Mouse (Mus musculus) midbrain, embryonic 14.5 days (tissue): ENCODE measurements at regions not wholly inside any gene's neighbourhood (a gene's known extent, or its start where the extent isn't known, plus 50 kb on each side); places are given as distances from the start of the nearest gene placed in this dataset.

Experiments used
- ATAC-seq: fragments of 200-750 bp; cut with Nextera tagmentation; 2 replicates; pipeline ENCODE4 v1.8.0; 2017; ENCODE audit warnings: moderate number of reproducible peaks, moderate library complexity; ENCODE audit not compliant: low FRiP score, low TSS enrichment
- DNase-seq: peaks from one replicate; pipeline ENCODE4 v3.0.0-alpha.2; 2015
- H3K27ac ChIP-seq: fragments of 300-500 bp; sonication (generic); replicated peaks from 2 replicates; pipeline ENCODE4 v1.5.1; 2014; ENCODE audit warnings: mild to moderate bottlenecking, low read depth, low read length, moderate library complexity
- H3K27me3 ChIP-seq: fragments of 300-500 bp; sonication (generic); 2 replicates; pipeline ENCODE4 v1.6.1; 2014; ENCODE audit warnings: low read length, control low read depth, mixed read lengths; ENCODE audit not compliant: control insufficient read depth, insufficient read depth
- H3K36me3 ChIP-seq: fragments of 300-500 bp; sonication (generic); 2 replicates; pipeline ENCODE4 v1.6.1; 2014; ENCODE audit warnings: low read length, control low read depth; ENCODE audit not compliant: control insufficient read depth, insufficient read depth
- H3K4me1 ChIP-seq: fragments of 300-500 bp; sonication (generic); 2 replicates; pipeline ENCODE4 v1.6.1; 2014; ENCODE audit warnings: mild to moderate bottlenecking, antibody characterized with exemption, low read length, control low read depth; ENCODE audit not compliant: control insufficient read depth, insufficient read depth
- H3K4me2 ChIP-seq: fragments of 300-500 bp; sonication (generic); 2 replicates; pipeline ENCODE4 v1.6.1; 2014; ENCODE audit warnings: mild to moderate bottlenecking, low read length, moderate library complexity
- H3K4me3 ChIP-seq: fragments of 300-500 bp; sonication (generic); replicated peaks from 2 replicates; pipeline ENCODE4 v1.5.1; 2014; ENCODE audit warnings: low read depth, low read length
- H3K9ac ChIP-seq: fragments of 300-500 bp; sonication (generic); replicated peaks from 2 replicates; pipeline ENCODE4 v1.6.1; 2014; ENCODE audit warnings: mild to moderate bottlenecking, low read length, moderate library complexity
- H3K9me3 ChIP-seq: fragments of 300-500 bp; sonication (generic); 2 replicates; pipeline ENCODE4 v1.6.1; 2016; ENCODE audit warnings: low read length, control low read depth, mixed read lengths; ENCODE audit not compliant: control insufficient read depth
- WGBS: fragments of 180-500 bp; shearing (Covaris S2); extraction: QIAGEN DNeasy Blood & Tissue Kit; methylation state at CpG from one replicate; pipeline ENCODE4 v1.1.7; 2014; 5-methylcytosine and 5-hydroxymethylcytosine counted together

DNA sequence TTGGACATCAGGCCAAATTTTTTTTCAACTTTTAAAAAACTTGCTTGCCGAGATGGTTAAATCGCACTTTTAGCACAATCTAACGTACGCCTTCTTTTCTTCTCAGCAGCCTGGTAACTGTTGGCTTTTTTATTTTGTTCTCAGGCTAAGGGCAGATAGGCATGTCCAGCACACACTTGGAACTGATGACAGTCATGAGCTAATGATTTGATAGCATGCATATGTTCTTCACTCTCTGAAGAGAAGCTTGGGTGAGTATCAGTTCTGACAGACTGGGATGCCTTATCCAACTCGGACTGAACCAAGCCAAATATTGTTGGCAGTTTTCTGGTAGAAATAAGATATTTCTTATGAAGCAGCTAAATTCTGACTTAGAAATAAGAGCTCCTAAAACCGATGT is 145.9 kb downstream of the Ndfip2 start:
- Histone ChIP-seq H3K4me3 (no peak overlapping the region), H3K36me3 (no peaks in the 10 kb centered on the region), H3K27me3 (no peaks in the 10 kb centered on the region), H3K27ac (no peak overlapping the region), H3K9ac (no peak overlapping the region), H3K4me2 (no peak overlapping the region), H3K9me3 (no peaks in the 10 kb centered on the region), H3K4me1 (no peaks in the 10 kb centered on the region)
- ATAC-seq (no peak), DNase-seq (no peak)
- 94% methylated on average over 6 of the region's 6 CpGs for WGBS

DNA sequence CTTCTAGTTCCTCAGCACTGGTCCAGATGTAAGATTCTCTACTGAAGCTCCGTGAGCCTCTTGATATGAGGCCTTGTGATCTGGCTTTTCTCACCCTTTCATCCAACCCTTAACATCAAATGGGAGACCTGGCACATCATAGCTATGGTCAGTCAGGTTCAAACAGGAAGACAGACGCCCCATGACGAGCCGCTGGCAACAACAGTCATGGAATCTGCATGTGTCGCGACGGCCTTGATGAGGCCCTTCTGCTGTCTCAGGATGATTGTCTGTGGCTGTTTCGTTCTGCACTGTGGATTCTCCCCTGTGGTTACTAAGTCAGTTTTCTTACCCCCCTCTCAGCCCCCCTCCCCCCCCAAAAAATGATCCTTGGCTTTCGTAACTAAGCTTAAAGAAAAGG is 144.9 kb downstream of the Ndfip2 start:
- no peaks in the 10 kb centered on the region for H3K4me1 ChIP-seq
- no peak for ATAC-seq
- DNase-seq, result no peak
- no peaks in the 10 kb centered on the region for H3K9me3 ChIP-seq
- H3K27me3 ChIP-seq, result no peaks in the 10 kb centered on the region
- H3K4me3 ChIP-seq, result no peak overlapping the region
- no peak overlapping the region for H3K9ac ChIP-seq
- no peak overlapping the region for H3K4me2 ChIP-seq
- 95% methylated on average over 9 of the region's 9 CpGs for WGBS
- no peak overlapping the region for H3K27ac ChIP-seq
- no peaks in the 10 kb centered on the region for H3K36me3 ChIP-seq

- no peaks in the 10 kb centered on the region for H3K4me1 ChIP-seq
- H3K4me3 ChIP-seq, result no peak overlapping the region
- WGBS, result 98% methylated on average over 10 of the region's 10 CpGs
- DNase-seq (no peak), ATAC-seq (no peak)
- H3K27ac ChIP-seq, result no peak overlapping the region
- no peaks in the 10 kb centered on the region for H3K36me3 ChIP-seq
- no peaks in the 10 kb centered on the region for H3K27me3 ChIP-seq
- H3K4me2 ChIP-seq, result no peak overlapping the region
- H3K9ac ChIP-seq, result no peak overlapping the region
- H3K9me3 ChIP-seq, result no peaks in the 10 kb centered on the region
Observed at GRCm38 (mm10) chr14:105402556-105402955, 144.2 kb downstream of the Ndfip2 start.

- H3K4me2 ChIP-seq, result no peak overlapping the region
- no peaks in the 10 kb centered on the region for H3K36me3 ChIP-seq
- no peaks in the 10 kb centered on the region for H3K27me3 ChIP-seq
- H3K9ac ChIP-seq, result no peak overlapping the region
- no peak overlapping the region for H3K4me3 ChIP-seq
- H3K4me1 ChIP-seq, result no peaks in the 10 kb centered on the region
- 22% methylated on average over 8 of the region's 8 CpGs for WGBS
- peak; percentile 52; the same call in 1 of the 2 replicates for ATAC-seq
- DNase-seq, result peak; percentile 95
- no peak overlapping the region for H3K27ac ChIP-seq
- H3K9me3 ChIP-seq, result no peaks in the 10 kb centered on the region
Observed at GRCm38 (mm10) chr14:105397467-105397866, 139.1 kb downstream of the Ndfip2 start.

DNA sequence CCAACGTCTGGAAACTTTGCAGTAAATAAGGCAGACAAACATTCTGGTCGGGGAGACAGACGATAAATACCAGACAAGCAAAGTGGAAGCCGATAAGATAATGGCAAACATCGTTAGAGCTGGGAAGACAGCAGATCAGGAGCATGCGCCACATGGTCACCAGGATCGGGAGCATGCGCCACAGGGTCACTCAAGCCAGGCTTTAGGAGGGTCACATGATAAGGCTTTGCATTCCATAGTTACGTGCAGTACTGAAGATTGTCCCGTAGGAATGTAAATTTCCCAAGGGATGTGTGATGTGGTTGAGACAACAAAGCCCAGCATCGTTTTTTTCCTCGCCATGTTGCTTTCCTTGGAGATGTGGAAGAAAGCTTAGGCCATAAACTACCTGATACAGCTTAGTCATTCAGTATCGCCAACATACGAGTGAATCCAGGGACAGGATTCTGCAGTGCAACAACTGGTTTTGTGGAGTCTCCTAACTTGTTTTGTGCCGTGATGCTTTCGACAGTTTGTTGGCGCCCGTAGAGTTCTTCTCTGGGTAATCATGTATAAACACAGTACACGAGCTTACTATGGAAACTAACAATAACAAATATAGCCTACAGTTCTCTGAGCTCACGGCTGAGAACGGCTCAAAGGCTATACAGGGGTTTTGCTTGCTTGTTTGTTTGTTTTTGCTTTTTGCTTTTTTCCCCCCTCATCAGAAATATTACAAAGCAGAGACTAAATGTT is 133.9 kb downstream of the Ndfip2 start:
- no peak overlapping the region for H3K4me2 ChIP-seq
- no peak overlapping the region for H3K9ac ChIP-seq
- no peaks in the 10 kb centered on the region for H3K9me3 ChIP-seq
- no peaks in the 10 kb centered on the region for H3K36me3 ChIP-seq
- no peak overlapping the region for H3K27ac ChIP-seq
- 93% methylated on average over 21 of the region's 21 CpGs for WGBS
- no peak overlapping the region for H3K4me3 ChIP-seq
- ATAC-seq, result no peak
- no peak for DNase-seq
- H3K4me1 ChIP-seq, result no peaks in the 10 kb centered on the region
- no peaks in the 10 kb centered on the region for H3K27me3 ChIP-seq

DNA sequence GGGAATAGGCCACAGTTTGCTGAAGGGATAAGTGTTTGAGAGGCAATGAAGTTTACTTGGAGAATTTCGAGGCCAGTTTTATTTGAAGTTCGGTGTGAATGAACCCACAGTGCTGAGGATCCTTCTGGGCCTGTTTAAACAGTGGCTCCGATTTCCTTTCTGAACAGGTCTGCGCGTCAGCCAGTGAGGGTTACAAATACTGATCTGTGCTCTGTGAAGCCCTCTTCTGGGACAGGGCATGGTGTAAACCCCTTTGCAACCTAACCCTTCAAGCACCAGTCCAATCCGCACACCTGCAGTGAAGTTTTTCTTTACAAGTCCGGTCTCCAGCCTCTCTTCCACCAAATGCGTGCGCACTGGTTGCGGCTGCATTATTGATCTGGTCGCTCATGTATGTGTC is 133.1 kb downstream of the Ndfip2 start:
- Histone ChIP-seq H3K27ac (no peak overlapping the region), H3K4me3 (no peak overlapping the region), H3K4me2 (no peak overlapping the region), H3K9me3 (no peaks in the 10 kb centered on the region), H3K27me3 (no peaks in the 10 kb centered on the region), H3K9ac (no peak overlapping the region), H3K4me1 (no peaks in the 10 kb centered on the region), H3K36me3 (no peaks in the 10 kb centered on the region)
- WGBS, result 93% methylated on average over 11 of the region's 11 CpGs
- no peak for DNase-seq
- ATAC-seq, result no peak

DNA sequence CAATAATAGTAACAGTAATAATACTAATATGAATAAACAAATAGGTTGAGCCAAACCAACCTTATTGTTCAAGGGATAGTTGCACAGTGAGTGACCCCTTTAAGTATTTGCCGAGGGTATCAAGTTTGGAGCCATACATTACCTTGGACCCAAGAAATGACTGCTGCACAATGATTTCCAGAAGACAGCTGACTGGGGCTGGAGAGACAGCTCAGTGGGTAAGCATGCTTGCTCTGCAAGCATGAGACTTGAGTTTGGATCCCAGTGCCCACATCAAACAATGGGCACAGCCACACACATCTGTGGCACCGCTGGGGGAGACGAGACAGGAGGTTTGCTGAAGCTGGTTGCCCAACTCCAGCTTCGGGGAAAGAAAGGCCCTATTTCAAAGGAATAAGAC is 126.7 kb downstream of the Ndfip2 start:
- WGBS, result 80% methylated on average over 4 of the region's 4 CpGs
- Histone ChIP-seq H3K9ac (no peak overlapping the region), H3K4me1 (no peaks in the 10 kb centered on the region), H3K27me3 (no peaks in the 10 kb centered on the region), H3K9me3 (no peaks in the 10 kb centered on the region), H3K27ac (no peak overlapping the region), H3K36me3 (no peaks in the 10 kb centered on the region), H3K4me2 (no peak overlapping the region), H3K4me3 (no peak overlapping the region)
- DNase-seq, result no peak
- no peak for ATAC-seq

GRCm38 (mm10) chr14:105383382-105383781 is 125.0 kb downstream of the Ndfip2 start:
- no peak for ATAC-seq
- DNase-seq, result no peak
- no peaks in the 10 kb centered on the region for H3K9me3 ChIP-seq
- WGBS, result 82% methylated on average over 5 of the region's 5 CpGs
- no peak overlapping the region for H3K9ac ChIP-seq
- no peak overlapping the region for H3K4me3 ChIP-seq
- H3K27me3 ChIP-seq, result no peaks in the 10 kb centered on the region
- no peak overlapping the region for H3K4me2 ChIP-seq
- no peaks in the 10 kb centered on the region for H3K4me1 ChIP-seq
- H3K36me3 ChIP-seq, result no peaks in the 10 kb centered on the region
- no peak overlapping the region for H3K27ac ChIP-seq

- Histone ChIP-seq H3K27ac (no peak overlapping the region), H3K4me2 (no peak overlapping the region), H3K36me3 (no peaks in the 10 kb centered on the region), H3K9me3 (no peaks in the 10 kb centered on the region), H3K4me3 (no peak overlapping the region), H3K4me1 (no peaks in the 10 kb centered on the region), H3K9ac (no peak overlapping the region), H3K27me3 (no peaks in the 10 kb centered on the region)
- ATAC-seq (no peak), DNase-seq (no peak)
- 97% methylated on average over 4 of the region's 4 CpGs for WGBS
Observed at GRCm38 (mm10) chr14:105380101-105380500, 121.7 kb downstream of the Ndfip2 start.
